Mouse (Mus musculus) mouse embryonic stem cell (cell line): ENCODE data around the gene Cyp2d10.
"Not testable (repeated sequence)": the region's sequence is repeated elsewhere in the genome, so short reads cannot be mapped to it uniquely, and the experiment has no call there.

Source experiments
- in situ Hi-C, 2 experiments: fragments of 300-500 bp; cut with MboI; formaldehyde crosslinking; loops; 1 replicate in 1 of 2; 3 replicates in 1 of 2; pipeline ENCODE4 v1.14.3; 2019 to 2020; ENCODE audit warnings: low sequenced_read_pairs in 2 of 2, low pct_unique_long_range_greater_than_20kb in 1 of 2, mixed read lengths in 1 of 2; ENCODE audit not compliant: unreplicated experiment in 1 of 2

Gene Cyp2d10

GRCm38 (mm10) chr15:82368851-82369250, 38.1 kb downstream of the Cyp2d10 start:
- in situ Hi-C loops: no loop called here

- in situ Hi-C loops: no loop called here
These were observed 38.8 kb downstream of the Cyp2d10 start for GRCm38 (mm10) chr15:82368146-82368545.

- in situ Hi-C loops: not testable (repeated sequence)
These were observed 42.4 kb downstream of the Cyp2d10 start for GRCm38 (mm10) chr15:82364561-82364960.

- in situ Hi-C loops: not testable (repeated sequence)
These were observed 43.2 kb downstream of the Cyp2d10 start for GRCm38 (mm10) chr15:82363801-82364200.

GRCm38 (mm10) chr15:82362234-82362633, 44.8 kb downstream of the Cyp2d10 start:
- in situ Hi-C loops: no loop called here

GRCm38 (mm10) chr15:82361459-82362018, 45.5 kb downstream of the Cyp2d10 start:
- in situ Hi-C loops: no loop called here

GRCm38 (mm10) chr15:82358431-82359260, 48.3 kb downstream of the Cyp2d10 start:
- in situ Hi-C loops: no loop called here

GRCm38 (mm10) chr15:82354126-82354945, 52.7 kb downstream of the Cyp2d10 start, which contains the start of gene Ndufa6:
Gene Ndufa6, minus strand, starts transcription at chr15:82354322.
- in situ Hi-C loops: no loop called here

- in situ Hi-C loops: no loop called here
These were observed 53.3 kb downstream of the Cyp2d10 start for GRCm38 (mm10) chr15:82353745-82354113.

- in situ Hi-C loops: no loop called here
These were observed 53.8 kb downstream of the Cyp2d10 start for GRCm38 (mm10) chr15:82353078-82353744.
